Mouse (Mus musculus) intestine, postnatal 0 days (tissue): ENCODE data around the gene Mapk6. TPM values are rescaled to one million over a fixed set of nuclear protein-coding genes. Genes with fewer than 3 reads are reported as not detected.

ENCODE experiments used
- ATAC-seq: fragments of 200-750 bp; cut with Nextera tagmentation; 2 replicates; pipeline ENCODE4 v1.8.0; 2017; ENCODE audit warnings: mild to moderate bottlenecking, moderate TSS enrichment, moderate library complexity
- H3K27ac ChIP-seq: fragments of 300-500 bp; sonication (generic); 2 replicates; pipeline ENCODE4 v1.5.1; 2014; ENCODE audit warnings: mild to moderate bottlenecking, low read depth, low read length, moderate library complexity
- H3K27me3 ChIP-seq: fragments of 300-500 bp; sonication (generic); replicated peaks from 2 replicates; pipeline ENCODE4 v1.6.1; 2014; ENCODE audit warnings: low read length, mixed read lengths; ENCODE audit not compliant: control insufficient read depth, insufficient read depth
- H3K36me3 ChIP-seq: fragments of 300-500 bp; sonication (generic); 2 replicates; pipeline ENCODE4 v1.6.1; 2014; ENCODE audit warnings: mild to moderate bottlenecking, moderate library complexity; ENCODE audit not compliant: control insufficient read depth, insufficient read depth
- H3K4me1 ChIP-seq: fragments of 300-500 bp; sonication (generic); replicated peaks from 2 replicates; pipeline ENCODE4 v1.6.1; 2014; ENCODE audit warnings: antibody characterized with exemption, low read length, mixed read lengths; ENCODE audit not compliant: control insufficient read depth, insufficient read depth
- H3K4me2 ChIP-seq: fragments of 300-500 bp; sonication (generic); replicated peaks from 2 replicates; pipeline ENCODE4 v1.6.1; 2014; ENCODE audit warnings: low read depth, mild to moderate bottlenecking, moderate library complexity
- H3K4me3 ChIP-seq: fragments of 300-500 bp; sonication (generic); 2 replicates; pipeline ENCODE4 v1.5.1; 2014; ENCODE audit warnings: low read depth, low read length
- H3K9ac ChIP-seq: fragments of 300-500 bp; sonication (generic); 2 replicates; pipeline ENCODE4 v1.6.1; 2014; ENCODE audit warnings: mild to moderate bottlenecking, low read depth, low read length
- H3K9me3 ChIP-seq: fragments of 300-500 bp; sonication (generic); 2 replicates; pipeline ENCODE4 v1.6.1; 2016; ENCODE audit warnings: mixed run types; ENCODE audit not compliant: control insufficient read depth
- CTCF ChIP-seq: sonication (generic); IDR thresholded peaks from 2 replicates; pipeline ENCODE4 v1.5.1; 2016; ENCODE audit warnings: low read depth, mild to moderate bottlenecking, control low read depth, antibody characterized with exemption, moderate library complexity
- WGBS: fragments of 180-500 bp; shearing (Covaris S2); extraction: QIAGEN DNeasy Blood & Tissue Kit; methylation state at CpG from one replicate; pipeline ENCODE4 v1.1.7; 2014; 5-methylcytosine and 5-hydroxymethylcytosine counted together
- polyA plus RNA-seq: library from polyadenylated mRNA; unstranded; fragments of >200 nt; fragmentation: Nextera tagmentation; extraction: Ambion mirVana; gene quantifications from 2 replicates; pipeline ENCODE4 v1.2.1, GENCODE M21; 2015

Mapk6 gene
- polyA plus RNA-seq, 1 experiment from 2014 or later: 36.6 TPM

DNA sequence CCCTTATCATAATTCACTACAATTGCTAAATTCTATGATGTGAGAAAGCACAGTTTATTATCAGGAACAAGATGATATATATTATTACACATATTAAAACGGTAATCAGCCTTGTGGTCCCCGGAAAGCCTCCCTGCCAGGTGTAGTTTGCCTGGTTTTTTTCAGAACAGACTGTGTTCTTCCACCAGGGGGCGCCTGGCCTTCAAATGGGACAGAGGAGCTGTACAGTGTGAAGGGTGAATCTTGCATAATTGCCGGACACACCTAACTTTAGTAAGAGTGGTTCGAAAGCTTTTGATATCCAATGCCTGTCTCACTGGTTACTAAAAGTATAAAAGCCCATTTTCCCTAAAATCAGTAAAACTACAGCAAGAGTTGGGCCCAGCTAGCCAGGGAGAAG, 48.1 kb downstream of the Mapk6 start:
- Histone ChIP-seq H3K27ac (no peak overlapping the region), H3K27me3 (no peaks in the 10 kb centered on the region), H3K4me3 (no peak overlapping the region), H3K9ac (no peak overlapping the region), H3K36me3 (no peaks in the 10 kb centered on the region), H3K4me2 (no peak overlapping the region), H3K9me3 (no peaks in the 10 kb centered on the region), H3K4me1 (no peaks in the 10 kb centered on the region)
- 17% methylated on average over 5 of the region's 5 CpGs for WGBS
- 0 out of 2 replicates have a peak, but pooled peaks have one; percentile 27 for ATAC-seq
- TF ChIP-seq CTCF: peak; percentile 91

DNA sequence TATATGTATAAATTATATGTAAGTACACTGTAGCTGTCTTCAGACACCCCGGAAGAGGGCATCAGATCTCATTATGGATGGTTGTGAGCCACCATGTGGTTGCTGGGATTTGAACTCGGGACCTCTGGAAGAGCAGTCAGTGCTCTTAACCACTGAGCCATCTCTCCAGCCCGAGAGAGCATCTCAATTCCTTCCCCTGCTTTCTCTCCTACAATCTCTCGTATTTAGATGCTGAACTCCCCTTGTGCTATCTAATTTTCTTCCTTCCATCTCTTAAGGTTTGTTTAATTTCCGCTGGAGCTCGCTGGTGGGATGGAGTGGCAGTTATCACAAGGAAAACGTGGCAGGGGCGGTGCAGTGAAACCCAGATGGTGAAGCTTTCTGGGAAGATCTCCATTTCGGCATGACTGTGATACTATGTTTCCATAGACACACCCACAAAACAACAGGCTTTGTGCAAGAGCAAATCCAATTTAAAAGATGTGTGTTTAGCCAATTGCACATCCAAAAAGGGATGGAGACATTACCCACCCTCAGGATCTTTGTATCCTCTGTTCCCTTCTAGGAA, 52.6 kb downstream of the Mapk6 start:
- WGBS: 76% methylated on average over 9 of the region's 9 CpGs

DNA sequence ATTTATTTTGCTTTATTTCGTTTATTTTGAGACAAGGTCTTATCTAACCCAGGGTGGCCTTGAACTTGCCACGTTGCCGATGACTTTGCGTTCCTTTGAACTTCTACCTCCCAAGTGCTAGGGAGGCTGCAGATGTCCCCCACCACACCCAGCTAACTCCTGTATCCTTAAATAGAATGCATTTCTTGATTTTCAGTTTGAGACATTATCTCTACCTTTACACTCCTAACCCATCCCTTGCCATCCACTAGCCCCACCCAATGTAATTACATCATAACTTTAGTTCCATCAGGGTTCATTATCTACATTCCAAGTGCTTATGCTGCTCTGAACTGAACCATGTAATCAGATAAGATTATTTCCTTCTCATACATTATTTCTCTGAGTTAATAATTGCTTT, 54.0 kb downstream of the Mapk6 start:
- Histone ChIP-seq H3K36me3 (no peaks in the 10 kb centered on the region), H3K4me3 (no peak overlapping the region), H3K4me1 (no peaks in the 10 kb centered on the region), H3K4me2 (no peak overlapping the region), H3K27ac (no peak overlapping the region), H3K27me3 (no peaks in the 10 kb centered on the region), H3K9me3 (no peaks in the 10 kb centered on the region), H3K9ac (no peak overlapping the region)
- no peak for TF ChIP-seq CTCF
- 73% methylated on average over 4 of the region's 4 CpGs for whole genome bisulfite sequencing
- no peak for ATAC-seq

More for the DNA sequence above, 52.6 kb downstream of the Mapk6 start:
- Histone ChIP-seq H3K9me3 (no peaks in the 10 kb centered on the region), H3K4me2 (no peak overlapping the region), H3K4me3 (no peak overlapping the region), H3K4me1 (no peaks in the 10 kb centered on the region), H3K9ac (no peak overlapping the region), H3K27ac (no peak overlapping the region; the same call in 1 of the 2 replicates), H3K36me3 (no peaks in the 10 kb centered on the region), H3K27me3 (no peaks in the 10 kb centered on the region)
- ATAC-seq: no peak
- no peak for TF ChIP-seq CTCF

DNA sequence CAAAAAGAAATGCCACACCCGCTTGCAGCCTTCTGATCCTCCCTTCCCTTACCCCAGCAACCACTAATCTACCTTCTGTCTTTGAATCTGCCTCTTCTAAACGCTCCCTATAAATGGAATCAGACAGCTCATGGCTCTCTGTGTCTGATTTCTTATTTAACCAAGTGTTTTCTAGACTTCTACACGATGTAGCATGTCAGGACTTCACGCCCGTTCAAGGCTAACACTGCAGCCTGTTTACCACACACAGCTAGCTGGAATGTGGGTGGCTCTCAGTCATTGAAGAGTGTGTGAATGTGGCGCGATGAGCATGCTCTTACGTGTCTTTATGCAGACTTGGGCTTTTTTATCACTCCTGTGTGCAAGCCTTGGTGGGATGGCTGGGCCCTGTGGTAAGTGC, 56.7 kb downstream of the Mapk6 start:
- no peak overlapping the region for H3K27ac ChIP-seq

DNA sequence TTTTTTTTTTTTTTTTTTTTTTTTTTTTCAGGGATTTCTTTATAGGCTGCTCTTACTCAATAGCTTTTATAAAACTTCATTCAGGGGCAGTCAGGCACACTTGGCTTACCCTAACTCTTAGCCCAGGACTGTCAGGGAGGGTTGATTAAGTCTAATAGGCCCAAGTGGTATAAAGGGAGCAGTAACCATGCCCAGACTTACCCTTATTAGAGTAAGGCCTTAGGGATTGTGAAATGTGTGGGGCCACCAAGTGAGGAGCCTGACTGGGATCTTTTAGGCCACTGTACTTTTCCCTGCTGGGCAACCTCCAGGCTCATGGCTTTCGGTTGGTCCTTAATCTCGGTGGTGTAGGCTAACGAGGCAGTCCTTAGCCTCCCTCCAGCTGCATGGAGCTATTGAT, 61.2 kb downstream of the Mapk6 start:
- H3K27ac ChIP-seq: no peak overlapping the region
- no peak overlapping the region for H3K4me3 ChIP-seq
- no peak for ATAC-seq
- 88% methylated on average over 3 of the region's 3 CpGs for WGBS
- no peaks in the 10 kb centered on the region for H3K27me3 ChIP-seq
- no peaks in the 10 kb centered on the region for H3K4me1 ChIP-seq
- H3K36me3 ChIP-seq: 0 out of 2 replicates have a peak, but pooled peaks cover 5% of the 10 kb centered on the region
- no peak for TF ChIP-seq CTCF
- H3K9ac ChIP-seq: no peak overlapping the region
- H3K9me3 ChIP-seq: no peaks in the 10 kb centered on the region
- no peak overlapping the region for H3K4me2 ChIP-seq

More for the DNA sequence above, 56.7 kb downstream of the Mapk6 start:
- WGBS: 57% methylated on average over 8 of the region's 8 CpGs
- no peak overlapping the region for H3K9ac ChIP-seq
- H3K27me3 ChIP-seq: no peaks in the 10 kb centered on the region
- no peaks in the 10 kb centered on the region for H3K9me3 ChIP-seq
- no peaks in the 10 kb centered on the region for H3K4me1 ChIP-seq
- no peak for TF ChIP-seq CTCF
- no peak overlapping the region for H3K4me2 ChIP-seq
- no peaks in the 10 kb centered on the region for H3K36me3 ChIP-seq
- ATAC-seq: no peak
- H3K4me3 ChIP-seq: no peak overlapping the region

DNA sequence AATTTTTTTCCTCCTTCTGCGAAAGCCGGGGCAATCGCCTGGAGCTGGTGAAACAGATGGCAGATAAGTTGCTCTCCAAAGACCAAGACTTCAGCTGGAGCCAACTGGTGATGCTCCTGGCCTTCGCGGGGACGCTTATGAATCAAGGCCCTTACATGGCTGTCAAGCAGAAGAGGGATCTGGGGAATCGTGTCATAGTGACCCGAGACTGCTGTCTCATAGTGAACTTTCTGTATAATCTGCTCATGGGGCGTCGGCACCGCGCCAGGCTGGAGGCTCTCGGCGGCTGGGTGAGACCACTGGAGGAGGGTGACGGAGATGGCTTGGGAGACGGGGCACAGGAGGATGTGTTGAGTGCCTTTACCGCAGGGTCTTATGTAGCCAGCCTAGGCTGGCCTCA, 61.7 kb downstream of the Mapk6 start:
- Histone ChIP-seq H3K4me1 (no peaks in the 10 kb centered on the region), H3K27ac (no peak overlapping the region; the same call in 1 of the 2 replicates), H3K9ac (no peak overlapping the region), H3K9me3 (no peaks in the 10 kb centered on the region), H3K36me3 (0 out of 2 replicates have a peak, but pooled peaks cover 8% of the 10 kb centered on the region), H3K27me3 (no peaks in the 10 kb centered on the region), H3K4me2 (no peak overlapping the region), H3K4me3 (no peak overlapping the region)
- 89% methylated on average over 17 of the region's 17 CpGs for WGBS
- no peak for TF ChIP-seq CTCF
- no peak for ATAC-seq
